Mouse (Mus musculus) C2C12 (cell line): ENCODE data around the gene Tef.

Source experiments
- CTCF ChIP-seq: IDR thresholded peaks from one replicate; pipeline ENCODE4 v1.5.1; 2011; ENCODE audit not compliant: control insufficient read depth, insufficient read depth, insufficient read length
- MYOG ChIP-seq: IDR thresholded peaks from one replicate; pipeline ENCODE4 v1.6.1; 2011; ENCODE audit not compliant: control insufficient read depth, insufficient read length; ENCODE audit errors: extremely low read depth

GRCm38 (mm10) chr15:81769037-81769436 is 33.2 kb upstream of the Tef start:
- TF ChIP-seq MYOG (no peak), CTCF (no peak)
